Mouse (Mus musculus): ENCODE results near the gene Adam33.

GRCm38 (mm10) chr2:131067481-131067880 lies 3.9 kb upstream of the Adam33 start:
- TF ChIP-seq POLR2A (IDR thresholded peaks at IDR 0.05; ENCODE audit: borderline replicate concordance, insufficient read depth, low read length) = no peak
- no peak for TF ChIP-seq CTCF (IDR thresholded peaks at IDR 0.05; ENCODE audit: borderline replicate concordance, insufficient read depth, low read depth, low read length)
